Mouse (Mus musculus): ENCODE results near the gene Ffar3. TPM values are rescaled to one million over a fixed set of nuclear protein-coding genes. Genes with fewer than 3 reads are reported as not detected.
"Not testable (repeated sequence)": the region's sequence is repeated elsewhere in the genome, so short reads cannot be mapped to it uniquely, and the experiment has no call there.

Gene Ffar3
- total and polyA plus RNA-seq, 2 experiments = not detected

DNA sequence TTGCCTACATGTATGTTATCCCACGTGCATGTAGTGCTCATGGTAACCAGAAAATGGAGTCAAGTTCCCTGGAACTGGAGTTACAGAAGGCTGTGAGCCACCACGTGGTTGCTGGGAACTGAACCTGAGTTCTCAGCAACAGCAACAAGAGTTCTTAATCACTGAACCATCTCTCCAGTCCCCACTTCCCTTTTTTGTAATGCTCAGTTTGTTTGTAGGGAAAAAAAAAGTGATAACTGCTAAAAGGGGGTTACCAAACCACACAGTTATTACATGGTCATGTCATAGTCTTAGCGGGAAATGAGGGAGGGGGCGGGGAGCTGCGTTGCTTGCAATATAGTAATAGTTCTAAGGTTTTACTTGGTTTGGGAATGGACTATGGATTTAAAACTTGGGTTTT, 13.9 kb downstream of the Ffar3 start:
- Histone ChIP-seq H3K27ac (replicated peaks; ENCODE audit: insufficient read depth, low read depth, low read length) (no peak overlapping the region), H3K4me3 (ENCODE audit: insufficient read depth, low read depth, low read length) (no peak overlapping the region), H3K79me2 (ENCODE audit: control insufficient read depth, insufficient read depth, low read length) (no peaks in the 10 kb centered on the region), H3K4me1 (ENCODE audit: control insufficient read depth, insufficient read depth, low read length) (no peaks in the 10 kb centered on the region), H3K36me3 (ENCODE audit: control insufficient read depth, insufficient read depth, low read length) (no peaks in the 10 kb centered on the region), H3K27me3 (ENCODE audit: control insufficient read depth, insufficient read depth, low read length) (no peaks in the 10 kb centered on the region), H3K9ac (ENCODE audit: low read depth, low read length) (no peak overlapping the region)
- WGBS = 82% methylated on average over 5 of the region's 5 CpGs
- DNase-seq (ENCODE audit: extremely low read depth, low read depth, low spot score) = no peak
- no peak for TF ChIP-seq POLR2A (IDR thresholded peaks at IDR 0.05; ENCODE audit: extremely low read depth, insufficient read depth, low read length)
- TF ChIP-seq CTCF (IDR thresholded peaks at IDR 0.05; ENCODE audit: low read depth, low read length) = no peak

DNA sequence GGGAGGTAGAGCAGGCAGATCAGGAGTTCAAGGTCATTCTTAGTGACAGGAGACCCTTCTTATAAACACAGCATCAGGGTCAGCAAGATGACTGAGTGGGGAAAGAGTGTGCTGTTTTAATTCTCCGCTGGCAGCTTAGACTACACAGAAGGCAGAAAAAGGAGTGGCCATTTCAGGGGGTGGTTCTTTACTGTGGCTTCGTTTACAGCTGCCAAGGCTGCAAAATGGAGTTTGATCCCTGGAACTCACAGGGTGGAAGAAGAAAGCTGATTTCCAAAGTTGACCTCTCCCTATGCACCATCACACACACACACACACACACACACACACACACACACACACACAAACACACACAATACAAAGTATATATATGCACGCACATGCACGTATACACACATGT, 14.6 kb downstream of the Ffar3 start:
- Histone ChIP-seq H3K79me2 (ENCODE audit: control insufficient read depth, insufficient read depth, low read length) (no peaks in the 10 kb centered on the region), H3K4me1 (ENCODE audit: control insufficient read depth, insufficient read depth, low read length) (no peaks in the 10 kb centered on the region), H3K36me3 (ENCODE audit: control insufficient read depth, insufficient read depth, low read length) (no peaks in the 10 kb centered on the region), H3K4me3 (ENCODE audit: insufficient read depth, low read depth, low read length) (no peak overlapping the region), H3K27ac (replicated peaks; ENCODE audit: insufficient read depth, low read depth, low read length) (no peak overlapping the region), H3K9ac (ENCODE audit: low read depth, low read length) (no peak overlapping the region), H3K27me3 (ENCODE audit: control insufficient read depth, insufficient read depth, low read length) (no peaks in the 10 kb centered on the region)
- TF ChIP-seq CTCF (IDR thresholded peaks at IDR 0.05; ENCODE audit: low read depth, low read length) (no peak), POLR2A (IDR thresholded peaks at IDR 0.05; ENCODE audit: extremely low read depth, insufficient read depth, low read length) (no peak)
- 60% methylated on average over 4 of the region's 4 CpGs for WGBS
- peak; percentile 71 for DNase-seq (ENCODE audit: extremely low read depth, low read depth, low spot score)

GRCm38 (mm10) chr7:30840306-30840705, 15.7 kb downstream of the Ffar3 start:
- TF ChIP-seq POLR2A (IDR thresholded peaks at IDR 0.05; ENCODE audit: extremely low read depth, insufficient read depth, low read length) = no peak
- no peak for TF ChIP-seq CTCF (IDR thresholded peaks at IDR 0.05; ENCODE audit: low read depth, low read length)
- WGBS = 82% methylated on average over 3 of the region's 3 CpGs
- no peaks in the 10 kb centered on the region for H3K36me3 ChIP-seq (ENCODE audit: control insufficient read depth, insufficient read depth, low read length)
- no peaks in the 10 kb centered on the region for H3K79me2 ChIP-seq (ENCODE audit: control insufficient read depth, insufficient read depth, low read length)
- no peaks in the 10 kb centered on the region for H3K4me1 ChIP-seq (ENCODE audit: control insufficient read depth, insufficient read depth, low read length)
- H3K9ac ChIP-seq (ENCODE audit: low read depth, low read length) = no peak overlapping the region
- no peaks in the 10 kb centered on the region for H3K27me3 ChIP-seq (ENCODE audit: control insufficient read depth, insufficient read depth, low read length)
- H3K4me3 ChIP-seq (ENCODE audit: insufficient read depth, low read depth, low read length) = no peak overlapping the region
- H3K27ac ChIP-seq (replicated peaks; ENCODE audit: insufficient read depth, low read depth, low read length) = no peak overlapping the region
- no peak for DNase-seq (ENCODE audit: extremely low read depth, low read depth, low spot score)

DNA sequence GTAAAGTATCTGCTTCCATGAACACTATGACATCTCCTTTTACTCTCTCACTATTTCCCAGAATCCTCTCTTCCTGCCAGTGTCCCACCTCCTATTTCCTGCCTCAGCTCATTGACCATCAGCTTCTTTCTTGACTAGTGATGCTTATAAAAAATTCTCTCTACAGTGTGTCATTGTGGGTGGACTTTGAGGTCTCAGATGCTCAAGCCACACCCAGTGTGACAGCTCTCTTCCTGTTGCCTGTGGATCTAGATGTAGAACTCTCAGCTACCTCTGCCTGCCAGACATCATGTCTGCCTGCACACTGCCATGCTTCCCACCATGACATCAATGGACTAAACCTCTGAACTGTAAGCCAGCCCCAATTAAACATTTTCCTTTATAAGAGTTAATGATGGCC, 18.7 kb downstream of the Ffar3 start:
- H3K4me1 ChIP-seq (ENCODE audit: control insufficient read depth, insufficient read depth, low read length) = no peaks in the 10 kb centered on the region
- H3K27ac ChIP-seq (replicated peaks; ENCODE audit: insufficient read depth, low read depth, low read length) = no peak overlapping the region
- 0 out of 2 replicates have a peak, but pooled peaks cover 1% of the 10 kb centered on the region for H3K27me3 ChIP-seq (ENCODE audit: control insufficient read depth, insufficient read depth, low read length)
- H3K9ac ChIP-seq (ENCODE audit: low read depth, low read length) = no peak overlapping the region
- no peaks in the 10 kb centered on the region for H3K36me3 ChIP-seq (ENCODE audit: control insufficient read depth, insufficient read depth, low read length)
- no peak for DNase-seq (ENCODE audit: extremely low read depth, low read depth, low spot score)
- TF ChIP-seq POLR2A (IDR thresholded peaks at IDR 0.05; ENCODE audit: extremely low read depth, insufficient read depth, low read length) (no peak), CTCF (IDR thresholded peaks at IDR 0.05; ENCODE audit: low read depth, low read length) (no peak)
- H3K4me3 ChIP-seq (ENCODE audit: insufficient read depth, low read depth, low read length) = no peak overlapping the region
- H3K79me2 ChIP-seq (ENCODE audit: control insufficient read depth, insufficient read depth, low read length) = no peaks in the 10 kb centered on the region

DNA sequence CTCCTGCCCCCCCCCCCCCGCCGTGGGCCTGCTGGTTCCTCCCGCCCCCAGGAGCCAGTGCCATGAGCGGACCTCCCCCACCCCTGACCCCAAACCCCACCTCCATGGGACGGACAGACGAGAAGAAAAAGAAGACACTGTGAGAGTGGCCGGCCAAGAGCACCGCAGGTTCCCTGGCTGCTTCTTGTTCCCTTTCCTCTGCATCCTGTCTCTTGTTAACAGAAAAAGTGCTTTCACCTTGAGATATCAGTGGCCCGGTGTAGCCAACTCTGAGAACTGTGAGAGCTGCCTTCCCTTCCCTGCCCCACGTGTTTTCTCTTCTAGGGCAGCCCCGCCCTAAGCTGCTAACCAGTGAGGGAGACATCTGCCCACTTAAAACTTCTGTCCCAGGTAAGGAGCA, 23.3 kb downstream of the Ffar3 start:
- H3K4me1 ChIP-seq (ENCODE audit: control insufficient read depth, insufficient read depth, low read length); H3K27ac ChIP-seq (replicated peaks; ENCODE audit: insufficient read depth, low read depth, low read length); H3K4me3 ChIP-seq (ENCODE audit: insufficient read depth, low read depth, low read length); DNase-seq (ENCODE audit: extremely low read depth, low read depth, low spot score); H3K9ac ChIP-seq (ENCODE audit: low read depth, low read length); H3K36me3 ChIP-seq (ENCODE audit: control insufficient read depth, insufficient read depth, low read length); H3K27me3 ChIP-seq (ENCODE audit: control insufficient read depth, insufficient read depth, low read length); H3K79me2 ChIP-seq (ENCODE audit: control insufficient read depth, insufficient read depth, low read length): not testable (repeated sequence)
- 63% methylated on average over 7 of the region's 11 CpGs for WGBS

GRCm38 (mm10) chr7:30832261-30832660, 23.7 kb downstream of the Ffar3 start:
- 83% methylated on average over 11 of the region's 17 CpGs for WGBS

More at GRCm38 (mm10) chr7:30832261-30832660, 23.7 kb downstream of the Ffar3 start:
- no peak for TF ChIP-seq POLR2A (IDR thresholded peaks at IDR 0.05; ENCODE audit: extremely low read depth, insufficient read depth, low read length)
- DNase-seq (ENCODE audit: extremely low read depth, low read depth, low spot score) = no peak
- Histone ChIP-seq H3K27me3 (ENCODE audit: control insufficient read depth, insufficient read depth, low read length) (0 out of 2 replicates have a peak, but pooled peaks cover 2% of the 10 kb centered on the region), H3K27ac (replicated peaks; ENCODE audit: insufficient read depth, low read depth, low read length) (no peak overlapping the region), H3K79me2 (ENCODE audit: control insufficient read depth, insufficient read depth, low read length) (no peaks in the 10 kb centered on the region), H3K9ac (ENCODE audit: low read depth, low read length) (no peak overlapping the region), H3K4me3 (ENCODE audit: insufficient read depth, low read depth, low read length) (no peak overlapping the region), H3K4me1 (ENCODE audit: control insufficient read depth, insufficient read depth, low read length) (no peaks in the 10 kb centered on the region), H3K36me3 (ENCODE audit: control insufficient read depth, insufficient read depth, low read length) (no peaks in the 10 kb centered on the region)
